Mouse (Mus musculus) stomach, postnatal 0 days (tissue): ENCODE data around the gene Ywhah. TPM values are rescaled to one million over a fixed set of nuclear protein-coding genes. Genes with fewer than 3 reads are reported as not detected.
A peak's percentile ranks its signal among the peaks of the same experiment; 100 is the strongest.

Experiments used
- ATAC-seq: fragments of 200-750 bp; cut with Nextera tagmentation; 2 replicates; pipeline ENCODE4 v1.8.0; 2017; ENCODE audit not compliant: low FRiP score, low TSS enrichment
- DNase-seq: peaks from one replicate; pipeline ENCODE4 v3.0.0-alpha.2; 2016; ENCODE audit warnings: low spot score
- H3K27ac ChIP-seq: fragments of 300-500 bp; sonication (generic); replicated peaks from 2 replicates; pipeline ENCODE4 v1.5.1; 2014; ENCODE audit warnings: mild to moderate bottlenecking, control low read depth
- H3K27me3 ChIP-seq: fragments of 300-500 bp; sonication (generic); 2 replicates; pipeline ENCODE4 v1.6.1; 2014; ENCODE audit warnings: low read length; ENCODE audit not compliant: control insufficient read depth, insufficient read depth
- H3K36me3 ChIP-seq: fragments of 300-500 bp; sonication (generic); 2 replicates; pipeline ENCODE4 v1.6.1; 2014; ENCODE audit warnings: low read length, mixed read lengths; ENCODE audit not compliant: control insufficient read depth, insufficient read depth
- H3K4me1 ChIP-seq: fragments of 300-500 bp; sonication (generic); replicated peaks from 2 replicates; pipeline ENCODE4 v1.6.1; 2014; ENCODE audit warnings: antibody characterized with exemption; ENCODE audit not compliant: control insufficient read depth, insufficient read depth
- H3K4me2 ChIP-seq: fragments of 300-500 bp; sonication (generic); replicated peaks from 2 replicates; pipeline ENCODE4 v1.6.1; 2014; ENCODE audit warnings: low read depth, mild to moderate bottlenecking, control low read depth, moderate library complexity
- H3K4me3 ChIP-seq: fragments of 300-500 bp; sonication (generic); 2 replicates; pipeline ENCODE4 v1.5.1; 2014; ENCODE audit warnings: low read depth, low read length, control low read depth
- H3K9ac ChIP-seq: fragments of 300-500 bp; sonication (generic); 2 replicates; pipeline ENCODE4 v1.6.1; 2014; ENCODE audit warnings: mild to moderate bottlenecking, low read length, control low read depth, mixed read lengths
- H3K9me3 ChIP-seq: fragments of 300-500 bp; sonication (generic); 2 replicates; pipeline ENCODE4 v1.6.1; 2016; ENCODE audit warnings: low read length; ENCODE audit not compliant: control insufficient read depth
- CTCF ChIP-seq: IDR thresholded peaks from 2 replicates; pipeline ENCODE4 v1.5.1; 2016; ENCODE audit warnings: antibody characterized with exemption, low read depth, mild to moderate bottlenecking, moderate library complexity
- EP300 ChIP-seq: optimal IDR thresholded peaks from 2 replicates; pipeline ENCODE3; 2016; ENCODE audit warnings: antibody characterized with exemption
- WGBS: fragments of 180-500 bp; shearing (Covaris S2); extraction: QIAGEN DNeasy Blood & Tissue Kit; methylation state at CpG from one replicate; pipeline ENCODE4 v1.1.7; 2014; 5-methylcytosine and 5-hydroxymethylcytosine counted together
- polyA plus RNA-seq: library from polyadenylated mRNA; unstranded; fragments of >200 nt; fragmentation: Nextera tagmentation; extraction: Ambion mirVana; gene quantifications from 2 replicates; pipeline ENCODE4 v1.2.1, GENCODE M21; 2015

Ywhah gene
- polyA plus RNA-seq, 1 experiment from 2014 or later: 219 TPM

DNA sequence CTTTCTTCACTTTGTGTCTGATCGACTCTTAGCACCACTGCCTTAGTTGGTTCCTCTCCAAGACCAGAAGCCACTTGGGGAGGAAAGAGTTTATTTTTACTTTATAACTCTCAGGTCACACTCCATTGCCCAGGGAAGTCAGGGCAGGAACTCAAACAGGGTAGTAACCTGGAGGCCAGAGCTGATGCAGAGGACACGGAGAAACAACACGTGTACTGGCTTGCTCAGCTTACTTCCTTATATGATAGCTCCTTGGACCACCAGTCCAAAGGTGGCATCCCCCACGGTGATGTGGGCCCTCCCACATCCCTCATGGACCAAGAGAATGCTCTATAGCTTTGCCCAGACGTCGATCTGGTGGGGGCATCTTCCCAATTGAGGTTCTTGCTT lies 26.7 kb downstream of the Ywhah start:
- Histone ChIP-seq H3K4me1 (no peaks in the 10 kb centered on the region), H3K36me3 (no peaks in the 10 kb centered on the region), H3K4me3 (no peak overlapping the region), H3K4me2 (no peak overlapping the region), H3K9me3 (no peaks in the 10 kb centered on the region), H3K27ac (no peak overlapping the region), H3K9ac (no peak overlapping the region), H3K27me3 (no peaks in the 10 kb centered on the region)
- TF ChIP-seq EP300 (no peak), CTCF (no peak)
- WGBS: 88% methylated on average over 6 of the region's 6 CpGs
- ATAC-seq (no peak), DNase-seq (no peak)

DNA sequence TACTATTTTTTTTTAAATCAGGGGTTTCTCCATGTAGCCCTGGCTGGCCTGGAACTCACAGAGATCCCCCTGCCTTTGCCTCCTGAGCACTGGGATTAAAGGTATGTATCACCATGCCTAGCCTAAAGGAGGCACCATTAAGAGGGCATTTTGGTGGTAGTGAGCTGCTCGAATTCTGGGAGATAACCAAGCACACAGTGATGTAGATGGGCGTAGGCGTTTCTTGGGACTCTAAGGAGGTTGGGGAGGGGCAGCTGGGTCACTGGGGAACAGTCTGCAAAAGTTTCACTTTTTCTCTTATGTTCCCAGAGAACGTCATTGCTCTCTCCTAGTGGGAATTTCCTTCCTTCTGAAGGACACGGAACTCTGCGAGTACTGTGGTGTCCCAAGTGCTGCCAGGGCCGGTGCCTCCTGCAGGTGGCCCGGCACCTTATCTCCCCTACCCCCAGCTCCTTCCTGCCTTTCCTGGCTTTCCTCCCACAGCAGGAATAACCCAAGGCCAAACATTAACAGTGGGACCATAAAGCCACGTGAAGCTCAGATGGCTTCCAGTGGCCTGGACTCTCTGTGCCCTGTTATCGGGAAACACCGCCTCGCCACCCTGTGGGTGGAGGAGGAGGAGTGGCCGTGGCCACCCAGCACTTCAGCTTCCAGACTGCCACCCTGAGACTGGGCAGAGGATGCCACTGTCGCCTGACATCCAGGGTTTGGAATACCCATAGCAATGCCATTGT lies 34.4 kb downstream of the Ywhah start:
- Histone ChIP-seq H3K9me3 (no peaks in the 10 kb centered on the region), H3K9ac (no peak overlapping the region), H3K4me2 (no peak overlapping the region), H3K4me3 (no peak overlapping the region), H3K27me3 (no peaks in the 10 kb centered on the region), H3K36me3 (no peaks in the 10 kb centered on the region), H3K4me1 (no peaks in the 10 kb centered on the region), H3K27ac (no peak overlapping the region)
- no peak for DNase-seq
- WGBS: 58% methylated on average over 14 of the region's 14 CpGs
- TF ChIP-seq CTCF (no peak), EP300 (no peak)
- ATAC-seq: no peak

- Histone ChIP-seq H3K4me3 (no peak overlapping the region), H3K36me3 (no peaks in the 10 kb centered on the region), H3K9me3 (no peaks in the 10 kb centered on the region), H3K27me3 (no peaks in the 10 kb centered on the region), H3K9ac (no peak overlapping the region), H3K4me2 (no peak overlapping the region), H3K4me1 (no peaks in the 10 kb centered on the region), H3K27ac (no peak overlapping the region)
- no peak for DNase-seq
- 79% methylated on average over 10 of the region's 10 CpGs for WGBS
- no peak for TF ChIP-seq EP300
- no peak for TF ChIP-seq CTCF
- ATAC-seq: no peak
These were observed 37.6 kb downstream of the Ywhah start for GRCm38 (mm10) chr5:33056126-33056765.

DNA sequence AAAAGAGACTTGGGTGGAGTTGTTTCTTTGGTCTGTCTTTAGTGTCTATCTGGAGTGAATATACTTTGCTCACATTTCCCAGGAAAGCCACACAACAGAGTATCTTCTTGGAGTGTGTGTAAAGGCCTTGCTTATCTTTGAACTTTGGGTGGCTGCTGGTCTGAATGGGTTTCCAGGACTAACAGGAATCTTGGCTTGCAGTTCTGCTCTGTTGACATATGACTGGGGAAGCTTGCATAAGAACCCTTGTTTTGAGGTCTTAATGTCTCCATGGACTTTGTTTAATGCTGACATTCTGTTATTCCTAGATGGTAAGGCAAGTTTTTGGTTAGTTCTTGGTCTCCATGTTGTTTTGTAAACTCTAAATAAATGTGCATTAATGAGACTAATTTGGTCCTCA lies 51.5 kb downstream of the Ywhah start:
- Histone ChIP-seq H3K27ac (no peak overlapping the region), H3K4me3 (no peak overlapping the region), H3K4me2 (no peak overlapping the region), H3K9ac (no peak overlapping the region), H3K36me3 (no peaks in the 10 kb centered on the region), H3K27me3 (no peaks in the 10 kb centered on the region), H3K4me1 (no peaks in the 10 kb centered on the region), H3K9me3 (no peaks in the 10 kb centered on the region)
- ATAC-seq (no peak), DNase-seq (no peak)
- TF ChIP-seq CTCF (no peak), EP300 (no peak)

DNA sequence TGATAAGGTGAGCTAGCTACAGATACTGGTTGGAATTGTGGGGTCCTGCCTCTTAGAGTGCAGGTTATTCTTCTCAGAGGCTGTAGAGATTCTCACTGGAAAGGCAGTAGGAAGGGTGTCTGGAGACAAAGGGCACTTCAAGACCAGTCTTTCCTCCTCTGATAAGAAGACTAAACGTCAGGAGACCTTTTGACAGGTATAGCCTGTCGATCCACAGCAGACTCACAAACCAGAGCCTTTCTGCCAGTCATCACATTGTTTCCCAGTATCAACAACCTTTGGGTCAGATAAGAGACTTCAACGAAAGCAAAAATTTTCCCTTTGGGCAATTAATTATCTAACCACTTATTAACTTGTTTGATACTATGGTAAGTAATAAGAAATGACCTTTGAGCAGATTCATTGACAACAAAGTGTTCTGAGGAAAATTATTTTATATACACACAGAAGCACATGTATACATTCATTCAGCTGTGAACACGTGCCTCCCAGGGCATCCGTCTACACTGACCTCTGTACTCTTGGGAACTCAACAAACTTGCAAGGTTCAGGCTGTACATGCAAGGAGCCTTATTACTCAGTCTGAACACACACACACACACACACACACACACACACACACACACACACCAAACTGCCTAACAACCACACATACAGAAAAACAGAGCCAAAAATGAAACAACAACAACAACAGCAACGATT lies 58.0 kb downstream of the Ywhah start:
- H3K27ac ChIP-seq: no peak overlapping the region
- no peaks in the 10 kb centered on the region for H3K36me3 ChIP-seq
- no peak overlapping the region for H3K4me2 ChIP-seq
- no peak overlapping the region for H3K9ac ChIP-seq
- no peaks in the 10 kb centered on the region for H3K9me3 ChIP-seq
- H3K4me1 ChIP-seq: no peaks in the 10 kb centered on the region
- ATAC-seq (0 out of 2 replicates have a peak, but pooled peaks have one; percentile 57), DNase-seq (no peak)
- H3K4me3 ChIP-seq: no peak overlapping the region
- H3K27me3 ChIP-seq: no peaks in the 10 kb centered on the region
- WGBS: 45% methylated on average over 6 of the region's 6 CpGs
- TF ChIP-seq EP300 (no peak), CTCF (no peak)

Other genes starting within 250 kb of the Ywhah start
- gene Pisd, start 233.2 kb upstream of the Ywhah start, polyA plus RNA-seq: 69.4 and 71.7 TPM in 2 replicates
- gene Gm20671, start 191.7 kb upstream of the Ywhah start, polyA plus RNA-seq: not detected in 2 replicates
- 5.6 and 8.8 TPM in 2 replicates for gene Prr14l, start 164.6 kb upstream of the Ywhah start, polyA plus RNA-seq
- 4.1 and 5.2 TPM in 2 replicates for gene Depdc5, start 155.1 kb upstream of the Ywhah start, polyA plus RNA-seq
- gene Slc5a1, start 85.4 kb downstream of the Ywhah start, polyA plus RNA-seq: 6.6 and 7.4 TPM in 2 replicates
- 41.2 and 43.6 TPM in 2 replicates for gene Spon2, start 199.6 kb downstream of the Ywhah start, polyA plus RNA-seq